Mouse (Mus musculus): ENCODE measurements at regions not wholly inside any gene's neighbourhood (a gene's known extent, or its start where the extent isn't known, plus 50 kb on each side); places are given as distances from the start of the nearest gene placed in this dataset.
A peak's percentile ranks its signal among the peaks of the same experiment; 100 is the strongest.

GRCm38 (mm10) chr2:38420498-38420897 is 81.4 kb downstream of the Lhx2 start:
- H3K36me3 ChIP-seq (ENCODE audit: control insufficient read depth, insufficient read depth, low read length), result no peaks in the 10 kb centered on the region
- no peaks in the 10 kb centered on the region for H3K27me3 ChIP-seq (ENCODE audit: control insufficient read depth, insufficient read depth, low read length)
- H3K4me1 ChIP-seq (replicated peaks; ENCODE audit: control insufficient read depth, insufficient read depth, low read length), result no peaks in the 10 kb centered on the region
- H3K4me3 ChIP-seq (ENCODE audit: control insufficient read depth, insufficient read depth, low read length), result no peak overlapping the region
- DNase-seq, result no peak
- no peak for TF ChIP-seq CTCF (IDR thresholded peaks at IDR 0.05; ENCODE audit: borderline replicate concordance, control insufficient read depth, extremely low read depth, insufficient read depth, low read length, poor library complexity)
- TF ChIP-seq POLR2A (IDR thresholded peaks at IDR 0.05; ENCODE audit: control insufficient read depth, extremely low read depth, insufficient read depth, low read length, poor library complexity), result no peak
- 56% methylated on average over 3 of the region's 3 CpGs for WGBS
- H3K27ac ChIP-seq (ENCODE audit: control insufficient read depth, insufficient read depth, low read length), result no peak overlapping the region

DNA sequence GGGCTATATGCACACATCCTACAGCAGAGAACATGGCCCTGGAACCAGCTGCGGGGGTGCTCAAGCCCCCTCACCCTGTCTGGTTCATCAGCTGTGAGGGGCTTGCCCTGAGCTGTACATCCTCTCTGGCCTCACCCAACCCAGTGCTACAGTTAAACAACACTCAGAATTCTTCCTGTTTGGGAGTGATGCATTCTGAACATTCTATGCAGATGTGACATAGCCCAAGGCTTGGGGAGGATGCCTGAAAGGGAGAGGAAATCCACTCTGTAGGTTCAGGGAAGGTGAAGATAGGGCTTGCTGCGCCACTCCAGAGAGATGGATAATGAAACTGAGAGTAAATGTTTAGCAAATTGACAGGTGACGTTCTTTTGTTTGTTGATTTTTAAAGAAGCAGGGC is 83.3 kb downstream of the Lhx2 start:
- H3K36me3 ChIP-seq (ENCODE audit: control insufficient read depth, insufficient read depth, low read length), result no peaks in the 10 kb centered on the region
- H3K4me1 ChIP-seq (replicated peaks; ENCODE audit: control insufficient read depth, insufficient read depth, low read length), result no peaks in the 10 kb centered on the region
- WGBS, result 86% methylated on average over 3 of the region's 3 CpGs
- no peak for TF ChIP-seq CTCF (IDR thresholded peaks at IDR 0.05; ENCODE audit: borderline replicate concordance, control insufficient read depth, extremely low read depth, insufficient read depth, low read length, poor library complexity)
- TF ChIP-seq POLR2A (IDR thresholded peaks at IDR 0.05; ENCODE audit: control insufficient read depth, extremely low read depth, insufficient read depth, low read length, poor library complexity), result no peak
- H3K27me3 ChIP-seq (ENCODE audit: control insufficient read depth, insufficient read depth, low read length), result no peaks in the 10 kb centered on the region
- H3K27ac ChIP-seq (ENCODE audit: control insufficient read depth, insufficient read depth, low read length), result no peak overlapping the region
- no peak for DNase-seq
- no peak overlapping the region for H3K4me3 ChIP-seq (ENCODE audit: control insufficient read depth, insufficient read depth, low read length)

DNA sequence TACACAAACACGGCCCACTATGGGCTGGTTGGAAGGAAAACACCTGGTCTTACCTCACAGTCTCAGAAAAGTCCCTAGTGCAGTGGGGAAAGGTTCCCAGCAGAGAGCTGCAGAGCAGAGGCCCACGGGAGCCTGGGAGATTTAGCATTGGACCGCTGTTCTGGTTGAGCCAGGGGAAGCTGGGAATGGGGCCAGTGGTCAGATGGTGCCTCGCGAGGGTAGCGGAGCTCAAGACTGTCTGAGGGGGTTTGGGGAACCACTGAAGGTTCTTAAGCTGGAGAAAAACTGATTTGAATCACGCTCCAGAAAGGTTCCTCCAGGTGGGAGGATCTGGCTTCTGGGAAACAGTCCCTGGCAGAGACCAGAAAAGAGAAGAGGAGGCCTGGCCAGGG is 84.8 kb downstream of the Lhx2 start:
- Histone ChIP-seq H3K4me3 (ENCODE audit: control insufficient read depth, insufficient read depth, low read length) (no peak overlapping the region), H3K27ac (ENCODE audit: control insufficient read depth, insufficient read depth, low read length) (no peak overlapping the region), H3K27me3 (ENCODE audit: control insufficient read depth, insufficient read depth, low read length) (no peaks in the 10 kb centered on the region), H3K4me1 (replicated peaks; ENCODE audit: control insufficient read depth, insufficient read depth, low read length) (no peaks in the 10 kb centered on the region), H3K36me3 (ENCODE audit: control insufficient read depth, insufficient read depth, low read length) (no peaks in the 10 kb centered on the region)
- 61% methylated on average over 7 of the region's 7 CpGs for WGBS
- DNase-seq, result no peak
- TF ChIP-seq CTCF (IDR thresholded peaks at IDR 0.05; ENCODE audit: borderline replicate concordance, control insufficient read depth, extremely low read depth, insufficient read depth, low read length, poor library complexity) (no peak), POLR2A (IDR thresholded peaks at IDR 0.05; ENCODE audit: control insufficient read depth, extremely low read depth, insufficient read depth, low read length, poor library complexity) (no peak)

DNA sequence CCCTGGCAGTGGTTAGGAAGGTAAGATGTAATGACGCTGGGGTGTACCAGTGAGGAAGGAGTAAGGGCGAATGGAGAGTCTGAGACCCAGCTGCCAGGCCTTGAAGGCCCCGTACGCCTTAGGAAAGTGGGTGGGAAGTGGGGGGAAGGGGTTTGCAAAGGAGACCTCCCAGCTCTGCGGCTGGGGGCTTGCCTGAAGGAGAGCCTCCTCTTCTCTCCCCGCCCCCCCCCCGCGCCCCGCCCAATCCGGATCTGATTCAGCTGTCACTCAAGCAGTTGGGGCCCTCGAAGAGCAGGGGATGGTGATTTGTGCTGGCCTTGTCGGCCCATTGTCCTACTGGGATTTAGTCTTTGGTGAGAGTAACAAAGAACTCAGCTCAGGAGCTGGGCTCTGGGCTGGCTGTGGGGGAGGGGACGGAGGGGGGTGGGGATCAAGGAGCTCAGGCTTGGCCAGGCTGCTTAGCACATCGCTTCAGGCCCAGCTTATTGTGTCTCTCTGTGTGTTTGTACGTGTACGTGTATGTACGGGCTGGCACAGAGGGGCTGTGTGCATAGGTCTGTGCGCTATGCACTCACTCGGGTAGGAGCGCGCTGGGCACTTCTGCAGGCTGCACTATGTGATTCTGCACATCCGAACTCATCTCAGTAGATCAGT is 85.3 kb downstream of the Lhx2 start:
- WGBS, result 35% methylated on average over 21 of the region's 22 CpGs
- Histone ChIP-seq H3K27ac (ENCODE audit: control insufficient read depth, insufficient read depth, low read length) (no peak overlapping the region), H3K27me3 (ENCODE audit: control insufficient read depth, insufficient read depth, low read length) (no peaks in the 10 kb centered on the region)

DNA sequence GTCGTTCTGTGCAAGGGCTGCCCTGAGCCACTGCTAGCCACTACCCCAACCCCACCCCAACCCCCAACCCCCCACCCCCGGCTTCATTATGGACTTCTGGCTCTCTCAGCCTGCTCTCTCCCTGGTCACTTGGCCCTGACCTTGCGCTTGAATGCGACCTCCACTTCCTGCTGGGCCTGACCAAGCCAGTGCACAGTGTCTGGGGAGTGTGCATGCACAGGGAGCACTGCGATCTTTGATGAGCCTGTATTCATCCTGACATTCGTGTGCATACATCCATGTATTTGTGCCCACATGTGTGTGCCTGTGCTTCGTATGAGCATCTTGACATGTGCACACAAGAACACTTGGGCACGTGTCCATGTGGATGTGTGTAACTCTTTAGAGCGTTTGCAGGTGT is 85.9 kb downstream of the Lhx2 start:
- Histone ChIP-seq H3K27ac (ENCODE audit: control insufficient read depth, insufficient read depth, low read length) (no peak overlapping the region), H3K4me1 (replicated peaks; ENCODE audit: control insufficient read depth, insufficient read depth, low read length) (no peaks in the 10 kb centered on the region), H3K36me3 (ENCODE audit: control insufficient read depth, insufficient read depth, low read length) (no peaks in the 10 kb centered on the region), H3K4me3 (ENCODE audit: control insufficient read depth, insufficient read depth, low read length) (no peak overlapping the region), H3K27me3 (ENCODE audit: control insufficient read depth, insufficient read depth, low read length) (no peaks in the 10 kb centered on the region)
- TF ChIP-seq CTCF (IDR thresholded peaks at IDR 0.05; ENCODE audit: borderline replicate concordance, control insufficient read depth, extremely low read depth, insufficient read depth, low read length, poor library complexity), result no peak
- 51% methylated on average over 9 of the region's 9 CpGs for WGBS
- DNase-seq, result no peak

More for the DNA sequence above, 85.3 kb downstream of the Lhx2 start:
- no peaks in the 10 kb centered on the region for H3K4me1 ChIP-seq (replicated peaks; ENCODE audit: control insufficient read depth, insufficient read depth, low read length)
- no peaks in the 10 kb centered on the region for H3K36me3 ChIP-seq (ENCODE audit: control insufficient read depth, insufficient read depth, low read length)
- no peak for DNase-seq
- TF ChIP-seq POLR2A (IDR thresholded peaks at IDR 0.05; ENCODE audit: control insufficient read depth, extremely low read depth, insufficient read depth, low read length, poor library complexity) (no peak), CTCF (IDR thresholded peaks at IDR 0.05; ENCODE audit: borderline replicate concordance, control insufficient read depth, extremely low read depth, insufficient read depth, low read length, poor library complexity) (no peak)
- H3K4me3 ChIP-seq (ENCODE audit: control insufficient read depth, insufficient read depth, low read length), result no peak overlapping the region

- TF ChIP-seq CTCF (IDR thresholded peaks at IDR 0.05; ENCODE audit: borderline replicate concordance, control insufficient read depth, extremely low read depth, insufficient read depth, low read length, poor library complexity), result peak; percentile 76; the same call in 1 of the 2 replicates
- TF ChIP-seq POLR2A (IDR thresholded peaks at IDR 0.05; ENCODE audit: control insufficient read depth, extremely low read depth, insufficient read depth, low read length, poor library complexity), result no peak
Measured at GRCm38 (mm10) chr2:38429752-38430378, 81.6 kb upstream of the Nek6 start.

More at GRCm38 (mm10) chr2:38429752-38430378, 81.6 kb upstream of the Nek6 start:
- 47% methylated on average over 6 of the region's 6 CpGs for WGBS
- Histone ChIP-seq H3K4me1 (replicated peaks; ENCODE audit: control insufficient read depth, insufficient read depth, low read length) (no peaks in the 10 kb centered on the region), H3K27ac (ENCODE audit: control insufficient read depth, insufficient read depth, low read length) (no peak overlapping the region), H3K4me3 (ENCODE audit: control insufficient read depth, insufficient read depth, low read length) (no peak overlapping the region), H3K27me3 (ENCODE audit: control insufficient read depth, insufficient read depth, low read length) (no peaks in the 10 kb centered on the region), H3K36me3 (ENCODE audit: control insufficient read depth, insufficient read depth, low read length) (no peaks in the 10 kb centered on the region)
- DNase-seq, result peak; percentile 72
